Mouse (Mus musculus) CH12.LX (cell line): ENCODE data around the gene Tfap4. TPM values are rescaled to one million over a fixed set of nuclear protein-coding genes. Genes with fewer than 3 reads are reported as not detected.

ENCODE experiments used
- DNase-seq: peaks from one replicate; pipeline ENCODE4 v3.0.0-alpha.2; 2013; ENCODE audit errors: extremely low read depth
- H3K27ac ChIP-seq: 2 replicates; pipeline ENCODE4 v1.5.1; 2012; ENCODE audit warnings: low read depth, mild to moderate bottlenecking, control low read depth, moderate library complexity; ENCODE audit not compliant: insufficient read depth
- H3K27me3 ChIP-seq: replicated peaks from 2 replicates; pipeline ENCODE3; 2012; ENCODE audit warnings: inconsistent platforms
- H3K36me3 ChIP-seq, 2 experiments: replicated peaks in 1 of 2; 2 replicates each; pipeline versions ENCODE3 to v1.6.1; 2012; ENCODE audit warnings: inconsistent platforms in 1 of 2, low read length in 1 of 2, mild to moderate bottlenecking in 1 of 2, mixed read lengths in 1 of 2, moderate library complexity in 1 of 2; ENCODE audit not compliant: control insufficient read depth in 1 of 2, insufficient read depth in 1 of 2
- H3K4me1 ChIP-seq, 2 experiments: 2 replicates each; pipeline ENCODE4 v1.6.1; 2012; ENCODE audit warnings: inconsistent platforms in 1 of 2, moderate library complexity in 1 of 2; ENCODE audit not compliant: insufficient read depth in 2 of 2, control insufficient read depth in 1 of 2
- H3K4me2 ChIP-seq: 2 replicates; pipeline ENCODE4 v1.6.1; 2012; ENCODE audit warnings: low read depth, mild to moderate bottlenecking, control low read depth; ENCODE audit not compliant: poor library complexity, insufficient read depth, severe bottlenecking
- H3K4me3 ChIP-seq, 3 experiments: fragments of 150-350 bp in 1 of 3; sonication (generic) in 1 of 3; replicated peaks in 1 of 3; 2 replicates each; pipeline versions ENCODE3 to v1.5.1; 2011 to 2012; ENCODE audit warnings: low read depth in 2 of 3, low read length in 2 of 3, mild to moderate bottlenecking in 2 of 3, moderate library complexity in 2 of 3, control low read depth in 1 of 3, improper control_type of control experiment in 1 of 3, inconsistent platforms in 1 of 3, mixed read lengths in 1 of 3; ENCODE audit not compliant: poor library complexity in 1 of 3
- H3K79me2 ChIP-seq: replicated peaks from 2 replicates; pipeline ENCODE4 v1.6.1; 2012; ENCODE audit warnings: mild to moderate bottlenecking, moderate library complexity; ENCODE audit not compliant: control insufficient read depth, poor library complexity, insufficient read depth, severe bottlenecking; ENCODE audit errors: extremely low read depth
- H3K9ac ChIP-seq: 2 replicates; pipeline ENCODE4 v1.6.1; 2012; ENCODE audit warnings: low read depth, mild to moderate bottlenecking, control low read depth, moderate library complexity; ENCODE audit not compliant: insufficient read depth
- H3K9me3 ChIP-seq: replicated peaks from 2 replicates; pipeline ENCODE3; 2012; ENCODE audit warnings: low read length, inconsistent platforms, mixed read lengths
- CHD1 ChIP-seq: IDR thresholded peaks from 2 replicates; pipeline ENCODE4 v1.6.1; 2012; ENCODE audit warnings: low read depth, low read length, improper control_type of control experiment, inconsistent platforms
- CHD2 ChIP-seq: IDR thresholded peaks from 2 replicates; pipeline ENCODE4 v1.6.1; 2011; ENCODE audit warnings: low read length, improper control_type of control experiment
- ELF1 ChIP-seq: IDR thresholded peaks from 2 replicates; pipeline ENCODE4 v1.6.1; 2014; ENCODE audit warnings: low read depth, mild to moderate bottlenecking, inconsistent platforms, low read length, improper control_type of control experiment
- ETS1 ChIP-seq: conservative IDR thresholded peaks from 2 replicates; pipeline ENCODE4 v1.6.1; 2012; ENCODE audit warnings: low read depth, mild to moderate bottlenecking, inconsistent platforms, low read length, improper control_type of control experiment, moderate library complexity
- GABPA ChIP-seq: IDR thresholded peaks from 2 replicates; pipeline ENCODE4 v1.6.1; 2012; ENCODE audit warnings: low read depth, low read length, improper control_type of control experiment, inconsistent platforms; ENCODE audit not compliant: insufficient replicate concordance
- KAT2A ChIP-seq: IDR thresholded peaks from 2 replicates; pipeline ENCODE4 v1.6.1; 2012; ENCODE audit warnings: low read length, improper control_type of control experiment, inconsistent platforms; ENCODE audit not compliant: insufficient replicate concordance
- MAX ChIP-seq: IDR thresholded peaks from 2 replicates; pipeline ENCODE4 v1.6.1; 2011; ENCODE audit warnings: low read length, improper control_type of control experiment
- MEF2A ChIP-seq: IDR thresholded peaks from 2 replicates; pipeline ENCODE4 v1.6.1; 2014; ENCODE audit warnings: low read depth, mild to moderate bottlenecking, inconsistent platforms, low read length, improper control_type of control experiment, borderline replicate concordance
- MYC ChIP-seq: IDR thresholded peaks from 2 replicates; pipeline ENCODE4 v1.6.1; 2011; ENCODE audit warnings: low read depth, mild to moderate bottlenecking, improper control_type of control experiment, low read length
- NELFE ChIP-seq: IDR thresholded peaks from 2 replicates; pipeline ENCODE4 v1.6.1; 2011; ENCODE audit warnings: low read depth, low read length, improper control_type of control experiment
- POLR2A ChIP-seq: IDR thresholded peaks from 2 replicates; pipeline ENCODE4 v1.6.1; 2011; ENCODE audit warnings: low read depth, mild to moderate bottlenecking, improper control_type of control experiment, low read length
- POLR2AphosphoS2 ChIP-seq: IDR thresholded peaks from 2 replicates; pipeline ENCODE4 v1.6.1; 2011; ENCODE audit warnings: low read depth, low read length, improper control_type of control experiment
- SMC3 ChIP-seq: IDR thresholded peaks from 2 replicates; pipeline ENCODE4 v1.6.1; 2011; ENCODE audit warnings: low read depth, low read length, improper control_type of control experiment
- USF2 ChIP-seq: conservative IDR thresholded peaks from 2 replicates; pipeline ENCODE4 v1.6.1; 2011; ENCODE audit warnings: low read depth, low read length, improper control_type of control experiment
- ZNF384 ChIP-seq: IDR thresholded peaks from 2 replicates; pipeline ENCODE4 v1.6.1; 2012; ENCODE audit warnings: low read depth, low read length, improper control_type of control experiment, inconsistent platforms
- dilution Hi-C: fragments of 300-500 bp; cut with MboI; formaldehyde crosslinking; loops from 2 replicates; pipeline ENCODE4 v1.14.3; 2020; ENCODE audit warnings: low sequenced_read_pairs; ENCODE audit not compliant: extremely low pct_unique_long_range_greater_than_20kb, extremely low pct_ligation_motif_present
- in situ Hi-C: fragments of 300-500 bp; cut with MboI; formaldehyde crosslinking; loops from 3 replicates; pipeline ENCODE4 v1.14.3; 2019; ENCODE audit warnings: low sequenced_read_pairs, low pct_ligation_motif_present, low pct_unique_long_range_greater_than_20kb, mixed read lengths
- polyA plus RNA-seq: library from polyadenylated mRNA; unstranded; fragments of >175 nt; gene quantifications from 2 replicates; pipeline ENCODE4 v1.2.1, GENCODE M21; 2012; ENCODE audit warnings: low read depth; ENCODE audit not compliant: insufficient read length
- total RNA-seq, 2 experiments: library from RNA; depleted of rRNA; stranded (reverse); fragments of 300-350 nt in 1 of 2; fragments of >200 nt in 1 of 2; gene quantifications; 2 replicates each; pipeline ENCODE4 v1.2.3; 2012 to 2014

Gene Tfap4
- total and polyA plus RNA-seq, 3 experiments, result 23.5 to 43.3 (median 24.0) TPM

DNA sequence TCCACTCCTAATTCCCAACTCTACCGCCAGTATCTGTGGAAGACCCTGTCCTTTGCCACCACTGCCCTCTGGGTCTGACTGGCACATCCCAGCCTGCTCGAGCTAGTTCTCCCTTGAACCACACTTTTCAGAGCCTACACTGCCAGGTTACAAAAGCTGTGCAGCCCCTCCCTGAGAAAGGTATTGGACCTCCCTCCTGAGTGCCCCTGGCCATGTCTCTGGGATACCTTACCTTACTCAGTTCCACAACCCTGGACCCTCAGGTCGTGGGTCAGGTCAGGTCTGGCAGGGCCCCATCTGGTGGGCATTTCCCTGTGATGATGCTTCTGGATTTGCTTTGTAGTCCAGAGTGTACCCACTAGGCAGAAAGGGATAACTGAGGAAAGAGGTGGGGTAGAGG is 40.0 kb upstream of the Tfap4 start:
- no peak for DNase-seq
- no peaks in the 10 kb centered on the region for H3K36me3 ChIP-seq
- no peak overlapping the region for H3K9ac ChIP-seq
- TF ChIP-seq ETS1 (no peak), CHD1 (no peak), USF2 (no peak), GABPA (no peak)
- H3K4me1 ChIP-seq, result peaks cover 14 to 30% of the 10 kb centered on the region in 2 experiments
- H3K4me2 ChIP-seq, result no peak overlapping the region
- H3K9me3 ChIP-seq, result no peaks in the 10 kb centered on the region
- H3K4me3 ChIP-seq, result no peak overlapping the region
- H3K79me2 ChIP-seq, result no peaks in the 10 kb centered on the region
- peaks cover 26% of the 10 kb centered on the region for H3K27me3 ChIP-seq
- H3K27ac ChIP-seq, result no peak overlapping the region
- dilution Hi-C loops (no loop called here), in situ Hi-C loops (no loop called here)

- in situ Hi-C loops, result no loop called here
- DNase-seq, result no peak
- dilution Hi-C loops, result no loop called here
- H3K9me3 ChIP-seq, result no peaks in the 10 kb centered on the region
- H3K4me2 ChIP-seq, result no peak overlapping the region
- H3K27ac ChIP-seq, result no peak overlapping the region
- H3K79me2 ChIP-seq, result no peaks in the 10 kb centered on the region
- H3K4me1 ChIP-seq, result peaks cover 14 to 30% of the 10 kb centered on the region in 2 experiments
- TF ChIP-seq MEF2A (no peak), POLR2AphosphoS2 (no peak), POLR2A (no peak), CHD2 (no peak), USF2 (no peak), MAX (no peak), ELF1 (no peak)
- H3K27me3 ChIP-seq, result peaks cover 26% of the 10 kb centered on the region
- no peak overlapping the region for H3K4me3 ChIP-seq
- no peaks in the 10 kb centered on the region for H3K36me3 ChIP-seq
- H3K9ac ChIP-seq, result no peak overlapping the region
Observed at GRCm38 (mm10) chr16:4598891-4599543, 39.4 kb upstream of the Tfap4 start.

GRCm38 (mm10) chr16:4598041-4598440 is 38.4 kb upstream of the Tfap4 start:
- Histone ChIP-seq H3K9ac (no peak overlapping the region), H3K4me2 (no peak overlapping the region), H3K79me2 (no peaks in the 10 kb centered on the region), H3K27ac (no peak overlapping the region), H3K4me1 (peaks cover 17 to 35% of the 10 kb centered on the region in 2 experiments), H3K4me3 (no peak overlapping the region), H3K27me3 (peaks cover 30% of the 10 kb centered on the region), H3K36me3 (no peaks in the 10 kb centered on the region), H3K9me3 (no peaks in the 10 kb centered on the region)
- in situ Hi-C loops, result no loop called here
- TF ChIP-seq MYC (no peak), GABPA (no peak), KAT2A (no peak), ZNF384 (no peak), SMC3 (no peak), NELFE (no peak), CHD1 (no peak)
- dilution Hi-C loops, result no loop called here
- no peak for DNase-seq
